ENCODE assay signal across 23 mouse cellular contexts in genomic region chr19:16262340-16262739, GRCm38 (mm10).
DNase-seq lines count a peak whose midpoint lies in the region; ATAC-seq and TF ChIP-seq lines count a peak whose summit lies in the region.
"Had no signal": no experiment of that assay in that cellular context is flagged by ENCODE, and none has a peak within 500 bp of the region (broad histone marks: within the 10 kb centered on the region; RNA-seq: fewer than 3 reads in every experiment).

No protein-coding gene starts in this region.

- DNase-seq in layer of hippocampus, adult 2 months (ENCODE audit: low spot score in 2 of 2), result peak in 1 of 2 experiments; percentile 51
- no peak for DNase-seq in layer of hippocampus, adult 8-10 months (ENCODE audit: low spot score in 2 of 2)
- DNase-seq in brain, adult 2 months (ENCODE audit: low read depth, low spot score), result peak; percentile 90
- DNase-seq in left cerebral cortex, adult 18-20 months (ENCODE audit: low spot score in 2 of 2), result peak; percentile 45
- DNase-seq in Muller cell, postnatal 12 days (ENCODE audit: inconsistent ontology term), result no peak
- no peak for DNase-seq in urinary bladder, postnatal 36 days (ENCODE audit: low spot score in 2 of 2)
- DNase-seq: adrenal gland, postnatal 36 days; cerebellum, adult 11-12 months; cerebellum, postnatal 10 days; gastrocnemius, postnatal 25 days; liver; midbrain, embryonic 14.5 days; thymus, adult 2 months; thymus, postnatal 4 days had no signal

- ATAC-seq in forebrain, embryonic 15.5 days (replicated peaks), result no peak
- ATAC-seq in forebrain, embryonic 12.5 days (ENCODE audit: low FRiP score), result no peak
- ATAC-seq: inflammation-experienced regulatory T-cells, adult 6 months; Patski had no signal

- peak overlapping the region; percentile 48 for H3K27ac ChIP-seq in forebrain, embryonic 15.5 days (replicated peaks)
- no peak overlapping the region for H3K27ac ChIP-seq in forebrain, embryonic 12.5 days
- peak overlapping the region; percentile 61 for H3K27ac ChIP-seq in layer of hippocampus, adult 2 months
- H3K27ac ChIP-seq: hindbrain, embryonic 13.5 days; limb, embryonic 10.5 days; liver, embryonic 15.5 days; lung, embryonic 15.5 days had no signal

- H3K36me3 ChIP-seq in forebrain, embryonic 15.5 days, result no peaks in the 10 kb centered on the region
- H3K36me3 ChIP-seq in forebrain, embryonic 12.5 days (replicated peaks), result no peaks in the 10 kb centered on the region
- H3K36me3 ChIP-seq: hindbrain, embryonic 13.5 days; limb, embryonic 10.5 days; liver, embryonic 15.5 days; lung, embryonic 15.5 days had no signal

- 79% methylated on average over 4 of the region's 4 CpGs for WGBS in forebrain, embryonic 15.5 days
- WGBS in forebrain, embryonic 12.5 days, result 96% methylated on average over 4 of the region's 4 CpGs

- peaks cover 7% of the 10 kb centered on the region; the same call in 1 of the 2 replicates for H3K4me1 ChIP-seq in forebrain, embryonic 15.5 days
- H3K4me1 ChIP-seq in forebrain, embryonic 12.5 days, result no peaks in the 10 kb centered on the region

- H3K9me3 ChIP-seq in forebrain, embryonic 15.5 days, result no peaks in the 10 kb centered on the region
- H3K9me3 ChIP-seq in forebrain, embryonic 12.5 days, result no peaks in the 10 kb centered on the region
- H3K9me3 ChIP-seq: hindbrain, embryonic 13.5 days; limb, embryonic 10.5 days; liver, embryonic 15.5 days; lung, embryonic 15.5 days; megakaryocyte, embryonic 14.5 days had no signal

- H3K4me3 ChIP-seq in forebrain, embryonic 15.5 days, result no peak overlapping the region
- no peak overlapping the region for H3K4me3 ChIP-seq in forebrain, embryonic 12.5 days (replicated peaks)
- H3K4me3 ChIP-seq in layer of hippocampus, adult 2 months, result no peak overlapping the region
- H3K4me3 ChIP-seq: hindbrain, embryonic 13.5 days; limb, embryonic 10.5 days; liver, embryonic 15.5 days; lung, embryonic 15.5 days; megakaryocyte, embryonic 14.5 days had no signal

- H3K9ac ChIP-seq in forebrain, embryonic 15.5 days (replicated peaks), result no peak overlapping the region
- H3K9ac ChIP-seq in forebrain, embryonic 12.5 days, result no peak overlapping the region
- H3K9ac ChIP-seq: hindbrain, embryonic 13.5 days; liver, embryonic 15.5 days; lung, embryonic 15.5 days had no signal

- H3K4me2 ChIP-seq in forebrain, embryonic 15.5 days (replicated peaks), result no peak overlapping the region
- H3K4me2 ChIP-seq in forebrain, embryonic 12.5 days, result no peak overlapping the region
- H3K4me2 ChIP-seq: hindbrain, embryonic 13.5 days; liver, embryonic 15.5 days; lung, embryonic 15.5 days had no signal

- no peaks in the 10 kb centered on the region for H3K27me3 ChIP-seq in forebrain, embryonic 15.5 days
- no peaks in the 10 kb centered on the region for H3K27me3 ChIP-seq in forebrain, embryonic 12.5 days
- H3K27me3 ChIP-seq: hindbrain, embryonic 13.5 days; liver, embryonic 15.5 days; lung, embryonic 15.5 days; megakaryocyte, embryonic 14.5 days; Patski had no signal

- TF ChIP-seq CTCF in layer of hippocampus, adult 2 months (conservative IDR thresholded peaks at IDR 0.05), result no peak

Comparison
In these comparisons a context has a peak if more than half of its experiments do, and no peak if none do; other contexts are left out.
1. DNase-seq: peak in brain, adult 2 months (single experiment) and left cerebral cortex, adult 18-20 months (2 of 2); none in layer of hippocampus, adult 8-10 months (0 of 2), Muller cell, postnatal 12 days (single experiment) and urinary bladder, postnatal 36 days (0 of 2).